Mouse (Mus musculus) erythroblast, embryonic 14.5 days (primary cell): ENCODE results near the gene Ccdc194. TPM values are rescaled to one million over a fixed set of nuclear protein-coding genes. Genes with fewer than 3 reads are reported as not detected.
"Not testable (repeated sequence)": the region's sequence is repeated elsewhere in the genome, so short reads cannot be mapped to it uniquely, and the experiment has no call there.

Experiments
- H3K27me3 ChIP-seq: 2 replicates; pipeline ENCODE4 v1.6.1; 2012; ENCODE audit warnings: inconsistent platforms; ENCODE audit not compliant: control insufficient read depth
- H3K36me3 ChIP-seq: 2 replicates; pipeline ENCODE4 v1.6.1; 2012; ENCODE audit warnings: mild to moderate bottlenecking, inconsistent platforms; ENCODE audit not compliant: control insufficient read depth
- H3K4me1 ChIP-seq: 2 replicates; pipeline ENCODE4 v1.6.1; 2012; ENCODE audit warnings: inconsistent platforms; ENCODE audit not compliant: control insufficient read depth
- H3K4me3 ChIP-seq: replicated peaks from 2 replicates; pipeline ENCODE3; 2012; ENCODE audit warnings: moderate library complexity, mild to moderate bottlenecking, inconsistent platforms
- H3K9me3 ChIP-seq: 2 replicates; pipeline ENCODE4 v1.6.1; 2012; ENCODE audit warnings: low read length, inconsistent platforms, mixed read lengths; ENCODE audit not compliant: control insufficient read depth
- GATA1 ChIP-seq: IDR thresholded peaks from 2 replicates; pipeline ENCODE4 v1.6.1; 2012; ENCODE audit warnings: low read length, inconsistent platforms, mixed read lengths
- TAL1 ChIP-seq: IDR thresholded peaks from 3 replicates; pipeline ENCODE4 v1.6.1; 2012; ENCODE audit warnings: low read length, inconsistent platforms, mixed read lengths
- polyA plus RNA-seq: library from polyadenylated mRNA; stranded (reverse); fragments of >175 nt; gene quantifications from 2 replicates; pipeline ENCODE4 v1.2.3, GENCODE M21; 2012

Gene Ccdc194
- polyA plus RNA-seq, 1 experiment = not detected

- H3K4me3 ChIP-seq = peak within 1 kb of the TSS; percentile 76
- peaks cover 22% of the 10 kb centered on the region for H3K4me1 ChIP-seq
- no peaks in the 10 kb centered on the region for H3K36me3 ChIP-seq
- TF ChIP-seq TAL1 = no peak
- TF ChIP-seq GATA1 = no peak
- no peaks in the 10 kb centered on the region; the same call in 1 of the 2 replicates for H3K27me3 ChIP-seq
- no peaks in the 10 kb centered on the region for H3K9me3 ChIP-seq
Observed at GRCm38 (mm10) chr8:71537028-71537867, 11.7 kb upstream of the Ccdc194 start, which contains the start of gene Bst2. Gene Bst2, minus strand, starts transcription at chr8:71537456.

GRCm38 (mm10) chr8:71535663-71536062, 10.2 kb upstream of the Ccdc194 start:
- peaks cover 24% of the 10 kb centered on the region for H3K4me1 ChIP-seq
- H3K4me3 ChIP-seq = no peak overlapping the region
- no peaks in the 10 kb centered on the region; the same call in 1 of the 2 replicates for H3K27me3 ChIP-seq
- TF ChIP-seq GATA1 (no peak), TAL1 (no peak)
- H3K9me3 ChIP-seq = no peaks in the 10 kb centered on the region
- no peaks in the 10 kb centered on the region for H3K36me3 ChIP-seq

GRCm38 (mm10) chr8:71534263-71534810, 8.8 kb upstream of the Ccdc194 start:
- Histone ChIP-seq H3K9me3 (no peaks in the 10 kb centered on the region), H3K36me3 (no peaks in the 10 kb centered on the region), H3K4me3 (no peak overlapping the region), H3K4me1 (peaks cover 26% of the 10 kb centered on the region), H3K27me3 (no peaks in the 10 kb centered on the region; the same call in 1 of the 2 replicates)
- TF ChIP-seq GATA1 (no peak), TAL1 (no peak)

- peaks cover 23% of the 10 kb centered on the region for H3K27me3 ChIP-seq
- H3K4me3 ChIP-seq, H3K36me3 ChIP-seq, H3K4me1 ChIP-seq, H3K9me3 ChIP-seq: not testable (repeated sequence)
Observed at GRCm38 (mm10) chr8:71530735-71531467, 5.4 kb upstream of the Ccdc194 start.

- H3K36me3 ChIP-seq = no peaks in the 10 kb centered on the region
- no peak for TF ChIP-seq TAL1
- no peak for TF ChIP-seq GATA1
- H3K4me3 ChIP-seq = no peak overlapping the region
- H3K9me3 ChIP-seq = no peaks in the 10 kb centered on the region
- peaks cover 4% of the 10 kb centered on the region; the same call in 1 of the 2 replicates for H3K4me1 ChIP-seq
- peaks cover 35% of the 10 kb centered on the region for H3K27me3 ChIP-seq
Observed at GRCm38 (mm10) chr8:71528362-71529073, 3.0 kb upstream of the Ccdc194 start.

- Histone ChIP-seq H3K27me3 (peaks cover 35% of the 10 kb centered on the region), H3K9me3 (no peaks in the 10 kb centered on the region), H3K4me3 (no peak overlapping the region), H3K4me1 (peaks cover 4% of the 10 kb centered on the region; the same call in 1 of the 2 replicates), H3K36me3 (no peaks in the 10 kb centered on the region)
- TF ChIP-seq TAL1 (no peak), GATA1 (no peak)
Observed at GRCm38 (mm10) chr8:71527162-71527870, 1.8 kb upstream of the Ccdc194 start.

- H3K4me1 ChIP-seq = peaks cover 9% of the 10 kb centered on the region
- TF ChIP-seq TAL1 = no peak
- TF ChIP-seq GATA1 = no peak
- no peaks in the 10 kb centered on the region for H3K36me3 ChIP-seq
- H3K27me3 ChIP-seq = peaks cover 35% of the 10 kb centered on the region
- H3K9me3 ChIP-seq = no peaks in the 10 kb centered on the region
- H3K4me3 ChIP-seq = no peak overlapping the region
Observed at GRCm38 (mm10) chr8:71526272-71526671, 761 bp upstream of the Ccdc194 start.

GRCm38 (mm10) chr8:71521634-71522033, 3.9 kb downstream of the Ccdc194 start:
- Histone ChIP-seq H3K27me3 (peaks cover 20% of the 10 kb centered on the region), H3K4me3 (no peak overlapping the region)

GRCm38 (mm10) chr8:71519037-71519825, 6.3 kb downstream of the Ccdc194 start:
- not testable (repeated sequence) for H3K4me1 ChIP-seq, H3K9me3 ChIP-seq, H3K4me3 ChIP-seq, H3K27me3 ChIP-seq, H3K36me3 ChIP-seq

More at GRCm38 (mm10) chr8:71521634-71522033, 3.9 kb downstream of the Ccdc194 start:
- no peak for TF ChIP-seq GATA1
- no peak for TF ChIP-seq TAL1
- H3K9me3 ChIP-seq = no peaks in the 10 kb centered on the region
- no peaks in the 10 kb centered on the region for H3K36me3 ChIP-seq
- peaks cover 6% of the 10 kb centered on the region for H3K4me1 ChIP-seq
